Mouse (Mus musculus) lung, adult 2 months (tissue): Measurements from ENCODE around the gene Tubb4b. TPM values are rescaled to one million over a fixed set of nuclear protein-coding genes. Genes with fewer than 3 reads are reported as not detected.
A peak's percentile ranks its signal among the peaks of the same experiment; 100 is the strongest.

Source experiments
- DNase-seq: peaks from one replicate; pipeline ENCODE4 v3.0.0; 2022
- H3K4me1 ChIP-seq: fragments of 200-500 bp; 2 replicates; pipeline ENCODE4 v1.6.1; 2011; ENCODE audit warnings: low read length; ENCODE audit not compliant: control insufficient read depth, insufficient read depth
- H3K4me3 ChIP-seq: fragments of 200-500 bp; replicated peaks from 2 replicates; pipeline ENCODE3; 2011; ENCODE audit warnings: low read depth, mild to moderate bottlenecking, control low read depth, low read length; ENCODE audit errors: extremely low read depth
- CTCF ChIP-seq: fragments of 200-500 bp; IDR thresholded peaks from 2 replicates; pipeline ENCODE4 v1.5.1; 2011; ENCODE audit warnings: mild to moderate bottlenecking, low read length, control low read depth; ENCODE audit not compliant: insufficient read depth
- POLR2A ChIP-seq: fragments of 200-500 bp; IDR thresholded peaks from 2 replicates; pipeline ENCODE4 v1.6.1; 2011; ENCODE audit warnings: low read depth, mild to moderate bottlenecking, control low read depth, low read length, borderline replicate concordance; ENCODE audit errors: extremely low read depth
- WGBS: fragments of 180-500 bp; shearing (Covaris S2); methylation state at CpG from one replicate; pipeline ENCODE4 v1.1.7; 2018; 5-methylcytosine and 5-hydroxymethylcytosine counted together
- polyA plus RNA-seq: library from polyadenylated mRNA; depleted of rRNA; stranded (reverse); fragments of >200 nt; gene quantifications from 2 replicates; pipeline ENCODE4 v1.2.3, GENCODE M21; 2012

Gene Tubb4b
- polyA plus RNA-seq, 1 experiment: 623 TPM

- Histone ChIP-seq H3K4me1 (peaks cover 3% of the 10 kb centered on the region; the same call in 1 of the 2 replicates), H3K4me3 (peak overlapping the region; percentile 39)
- 33% methylated on average over 6 of the region's 6 CpGs for WGBS
- no peak for DNase-seq
- 0 out of 2 replicates have a peak, but pooled peaks have one; percentile 12 for TF ChIP-seq POLR2A
- TF ChIP-seq CTCF: no peak
Measured at GRCm38 (mm10) chr2:25182664-25183063, 41.8 kb downstream of the Tubb4b start.

DNA sequence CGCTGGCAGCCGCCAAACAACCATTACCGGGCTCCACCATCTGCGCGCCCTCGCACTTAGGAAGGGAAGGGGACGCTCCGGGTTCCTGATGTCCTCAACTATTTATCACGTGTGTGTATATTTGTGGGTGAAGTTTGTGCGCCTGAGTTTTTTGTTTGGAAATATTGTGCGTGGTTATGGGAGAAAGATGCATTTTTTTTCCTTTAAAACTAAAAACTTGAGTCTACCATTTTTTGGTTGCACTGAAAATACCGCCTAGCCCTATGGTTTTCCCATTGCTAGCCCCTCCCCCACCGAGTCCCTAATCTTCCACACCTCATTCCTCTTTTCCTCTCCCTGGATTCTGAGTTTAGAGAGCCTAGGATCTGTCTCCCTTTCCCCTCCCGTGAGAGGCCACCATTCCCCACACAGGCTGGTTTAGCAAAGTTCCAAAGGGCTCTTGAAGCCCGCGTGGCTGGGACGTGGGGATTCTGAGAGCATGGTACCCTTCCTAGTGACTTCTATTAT, 42.6 kb downstream of the Tubb4b start:
- Histone ChIP-seq H3K4me3 (peak overlapping the region; percentile 67), H3K4me1 (peaks cover 10% of the 10 kb centered on the region)
- no peak for TF ChIP-seq POLR2A
- TF ChIP-seq CTCF: no peak
- no peak for DNase-seq
- 2% methylated on average over 17 of the region's 17 CpGs for WGBS

GRCm38 (mm10) chr2:25180973-25181890, 43.3 kb downstream of the Tubb4b start:
- TF ChIP-seq CTCF: no peak
- peak; percentile 59; the same call in 1 of the 2 replicates for TF ChIP-seq POLR2A
- H3K4me3 ChIP-seq: peak overlapping the region; percentile 67
- WGBS: under 1% methylated on average over 100 of the region's 100 CpGs
- H3K4me1 ChIP-seq: peaks cover 18% of the 10 kb centered on the region
- DNase-seq: peak; percentile 70

DNA sequence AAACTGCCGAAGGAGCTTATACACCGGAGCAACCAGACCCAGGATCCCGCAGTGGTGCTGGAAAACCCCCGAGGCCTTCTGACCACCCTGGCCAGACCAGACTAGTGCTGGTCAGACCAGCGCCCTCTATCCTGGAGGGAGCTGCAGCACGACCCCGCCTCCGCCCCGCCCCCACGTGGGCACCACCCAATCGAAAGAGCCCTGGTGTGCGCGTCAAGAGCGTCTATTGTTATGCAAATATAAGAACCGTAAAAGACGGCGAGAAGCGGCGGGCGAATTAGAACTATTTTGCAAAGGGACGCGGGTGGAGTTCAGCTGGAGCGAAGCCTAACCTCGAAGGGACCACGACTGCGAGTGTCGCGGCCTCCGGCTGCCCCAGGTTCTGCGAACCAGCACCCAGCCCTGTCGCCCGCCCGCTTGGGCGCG, 44.0 kb downstream of the Tubb4b start, which contains the start of gene Nrarp:
Gene Nrarp (plus strand): TSS at position 281 of the 426 bp plus-strand sequence.
- WGBS: under 1% methylated on average over 35 of the region's 35 CpGs
- peaks cover 24% of the 10 kb centered on the region for H3K4me1 ChIP-seq
- TF ChIP-seq POLR2A (peak; percentile 75; the same call in 1 of the 2 replicates), CTCF (0 out of 2 replicates have a peak, but pooled peaks have one; percentile 20)
- peak within 1 kb of the TSS; percentile 67 for H3K4me3 ChIP-seq
- peak; percentile 91 for DNase-seq

DNA sequence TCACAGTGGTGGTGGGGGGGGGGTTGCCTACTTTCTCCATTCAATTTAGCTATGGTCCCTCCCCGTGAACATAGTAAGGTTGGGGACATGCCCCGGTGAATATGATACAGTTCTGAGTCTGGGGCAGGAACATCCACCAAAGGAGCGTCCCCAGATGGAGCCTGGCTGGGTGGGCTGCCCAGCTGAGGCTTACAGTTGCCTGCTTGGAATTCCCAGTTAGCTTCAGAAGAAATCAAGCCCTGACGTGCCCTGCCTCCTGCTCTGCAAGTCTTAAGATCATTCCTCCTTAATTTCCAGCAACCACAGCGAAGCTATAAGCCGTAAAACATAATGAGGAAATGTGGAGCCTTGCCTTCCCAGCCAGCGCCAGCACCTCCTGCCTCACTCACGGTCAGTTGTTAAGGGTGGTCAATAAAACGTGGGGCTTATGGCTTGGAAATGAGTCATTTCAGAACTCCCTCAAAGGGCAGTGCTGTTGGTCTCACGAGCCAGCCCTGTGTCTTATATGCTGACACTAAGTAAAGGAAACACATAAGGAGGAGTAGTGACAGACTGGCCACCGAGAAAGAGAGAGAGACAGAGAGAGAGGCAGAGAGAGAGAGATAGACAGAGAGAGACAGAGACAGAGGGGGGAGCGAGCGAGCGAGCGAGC, 44.8 kb downstream of the Tubb4b start:
- WGBS: 69% methylated on average over 15 of the region's 15 CpGs
- TF ChIP-seq CTCF: no peak
- TF ChIP-seq POLR2A: no peak
- DNase-seq: peak; percentile 3
- no peak overlapping the region for H3K4me3 ChIP-seq
- H3K4me1 ChIP-seq: peaks cover 28% of the 10 kb centered on the region

GRCm38 (mm10) chr2:25178285-25178972, 46.1 kb downstream of the Tubb4b start:
- no peak overlapping the region for H3K4me3 ChIP-seq
- no peak for TF ChIP-seq CTCF
- TF ChIP-seq POLR2A: no peak
- DNase-seq: peak; percentile 10
- peaks cover 29% of the 10 kb centered on the region for H3K4me1 ChIP-seq
- WGBS: 38% methylated on average over 10 of the region's 10 CpGs

DNA sequence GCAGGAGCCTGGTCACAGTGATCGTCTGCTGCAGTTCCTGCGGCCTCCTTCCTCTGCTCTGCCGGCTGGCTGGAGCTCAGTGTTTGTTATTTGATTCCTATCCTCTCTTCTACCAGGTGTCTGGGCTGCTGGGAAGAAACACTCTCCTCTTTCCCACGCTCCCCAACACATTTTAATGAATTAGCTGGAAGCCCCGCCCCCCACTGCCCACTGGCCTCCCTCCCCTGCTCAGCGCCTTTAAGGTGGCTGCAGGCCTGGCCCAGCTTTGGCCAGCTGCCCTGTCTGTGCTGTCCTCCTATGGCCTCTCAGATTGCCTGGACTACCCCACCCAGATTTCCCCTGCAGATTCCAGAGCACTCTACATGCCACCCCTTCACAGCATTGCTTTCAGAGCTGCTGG, 46.8 kb downstream of the Tubb4b start:
- DNase-seq: peak; percentile 57
- no peak overlapping the region for H3K4me3 ChIP-seq
- peaks cover 29% of the 10 kb centered on the region for H3K4me1 ChIP-seq
- TF ChIP-seq POLR2A (peak; percentile 44; the same call in 1 of the 2 replicates), CTCF (no peak)
- WGBS: 27% methylated on average over 6 of the region's 6 CpGs

DNA sequence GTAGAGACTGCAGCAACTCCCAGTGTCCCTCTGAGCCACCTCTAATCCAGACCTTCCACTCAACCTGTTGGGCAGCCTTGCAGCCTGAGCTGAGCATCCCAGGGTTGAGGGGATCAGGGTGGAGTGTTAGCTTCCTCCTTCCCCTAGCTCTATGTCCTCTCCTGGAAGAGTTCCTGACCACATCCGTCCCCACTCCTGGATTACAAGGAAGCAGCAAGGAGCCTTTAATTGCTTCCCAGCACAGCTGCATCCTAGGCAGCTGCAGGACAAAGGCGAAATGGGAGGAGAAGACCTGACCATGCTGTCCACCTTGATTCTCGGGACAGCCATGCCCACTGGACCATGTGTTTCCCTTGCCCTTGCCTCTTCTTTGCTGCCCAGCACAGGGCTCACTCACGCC, 47.4 kb downstream of the Tubb4b start:
- WGBS: 38% methylated on average over 4 of the region's 4 CpGs
- Histone ChIP-seq H3K4me3 (peak overlapping the region; percentile 2), H3K4me1 (peaks cover 29% of the 10 kb centered on the region)
- DNase-seq: peak; percentile 23
- TF ChIP-seq CTCF: no peak
- TF ChIP-seq POLR2A: no peak

DNA sequence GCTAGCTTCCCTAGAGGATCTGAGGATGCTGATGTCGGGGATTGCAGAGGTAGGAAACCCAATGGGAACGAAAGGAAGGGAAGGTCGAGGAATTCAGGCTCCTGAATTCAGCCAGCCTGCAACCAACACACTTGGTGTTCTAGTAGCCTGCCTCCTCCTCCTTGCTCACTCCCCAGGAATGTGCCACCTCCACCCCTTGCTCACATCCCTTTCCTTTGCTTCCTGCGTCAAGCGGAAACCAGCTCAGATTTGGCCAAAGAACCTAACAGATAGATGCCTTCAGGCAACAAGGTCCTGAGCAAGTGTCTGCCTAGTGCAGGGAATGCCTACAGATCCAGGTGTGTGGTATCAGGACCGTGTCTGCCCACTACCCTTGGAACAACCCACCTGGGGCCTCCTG, 47.9 kb downstream of the Tubb4b start:
- no peak overlapping the region for H3K4me3 ChIP-seq
- peak; percentile 23 for DNase-seq
- H3K4me1 ChIP-seq: peaks cover 29% of the 10 kb centered on the region
- TF ChIP-seq CTCF: no peak
- TF ChIP-seq POLR2A: peak; percentile 36; the same call in 1 of the 2 replicates
- WGBS: 35% methylated on average over 6 of the region's 6 CpGs
